Mouse (Mus musculus) hindbrain, embryonic 10.5 days (tissue): ENCODE measurements at regions not wholly inside any gene's neighbourhood (a gene's known extent, or its start where the extent isn't known, plus 50 kb on each side); places are given as distances from the start of the nearest gene placed in this dataset.
"Not testable (repeated sequence)": the region's sequence is repeated elsewhere in the genome, so short reads cannot be mapped to it uniquely, and the experiment has no call there.

Source experiments
- DNase-seq: peaks from one replicate; pipeline ENCODE4 v3.0.0-alpha.2; 2017; ENCODE audit warnings: low spot score
- H3K27ac ChIP-seq: fragments of 300-500 bp; sonication (generic); 2 replicates; pipeline ENCODE4 v1.5.1; 2016; ENCODE audit warnings: mild to moderate bottlenecking, moderate library complexity
- H3K27me3 ChIP-seq: fragments of 300-500 bp; sonication (generic); 2 replicates; pipeline ENCODE4 v1.6.1; 2016; ENCODE audit warnings: mild to moderate bottlenecking; ENCODE audit not compliant: poor library complexity, insufficient read depth, severe bottlenecking
- H3K36me3 ChIP-seq: fragments of 300-500 bp; sonication (generic); 2 replicates; pipeline ENCODE4 v1.6.1; 2016; ENCODE audit warnings: mild to moderate bottlenecking, moderate library complexity
- H3K4me1 ChIP-seq: fragments of 300-500 bp; sonication (generic); replicated peaks from 2 replicates; pipeline ENCODE4 v1.6.1; 2016; ENCODE audit warnings: mild to moderate bottlenecking
- H3K4me3 ChIP-seq: fragments of 300-500 bp; sonication (generic); 2 replicates; pipeline ENCODE4 v1.5.1; 2016; ENCODE audit warnings: mild to moderate bottlenecking, moderate library complexity
- H3K9me3 ChIP-seq: fragments of 300-500 bp; sonication (generic); 2 replicates; pipeline ENCODE4 v1.6.1; 2016; ENCODE audit warnings: mild to moderate bottlenecking, moderate library complexity
- WGBS: fragments of 180-500 bp; shearing (Covaris S2); methylation state at CpG from one replicate; pipeline ENCODE4 v1.1.7; 2016; 5-methylcytosine and 5-hydroxymethylcytosine counted together

DNA sequence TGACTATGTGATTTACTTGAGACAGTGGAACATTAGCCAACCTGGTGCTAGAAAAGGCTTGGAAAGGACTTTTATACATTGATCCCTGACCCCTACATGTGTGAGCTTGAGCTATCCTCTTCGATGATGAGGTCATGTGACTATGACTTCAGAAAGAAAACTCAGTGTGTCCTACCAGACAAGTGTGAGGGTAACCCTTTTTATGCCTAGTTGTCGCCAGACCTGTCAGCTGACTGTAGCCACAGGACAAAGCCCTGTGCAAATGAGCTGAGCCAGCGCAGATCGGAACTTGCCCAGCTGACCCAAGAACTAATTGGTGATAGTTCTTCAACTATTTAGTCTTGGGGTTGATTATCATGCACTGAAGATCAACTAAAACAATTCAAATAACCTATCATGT lies 269.5 kb downstream of the Cyp26b1 start:
- 91% methylated on average over 4 of the region's 4 CpGs for WGBS
- H3K27me3 ChIP-seq: 0 out of 2 replicates have a peak, but pooled peaks cover 17% of the 10 kb centered on the region
- no peak overlapping the region for H3K4me3 ChIP-seq

DNA sequence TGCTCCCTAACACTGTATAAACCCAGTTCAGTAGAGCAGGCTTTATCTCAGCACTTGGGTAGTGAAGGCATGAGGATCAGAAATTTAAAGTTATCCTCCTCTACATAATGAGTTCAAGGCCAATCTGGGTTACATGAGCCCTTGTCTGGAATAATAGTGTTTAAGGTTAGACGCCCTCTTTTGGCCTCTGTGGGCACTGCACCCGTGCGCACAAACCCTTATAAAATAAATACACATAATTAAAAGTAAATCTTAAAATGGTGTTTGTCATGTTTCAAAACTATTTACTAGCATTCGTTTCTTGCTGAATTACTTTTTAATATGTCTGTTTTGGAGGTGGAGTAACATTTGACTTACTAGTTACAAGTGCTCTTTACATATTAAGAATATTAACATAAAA lies 271.2 kb downstream of the Cyp26b1 start:
- WGBS: 84% methylated on average over 4 of the region's 4 CpGs
- H3K4me1 ChIP-seq: peaks cover 8% of the 10 kb centered on the region; the same call in 1 of the 2 replicates
- DNase-seq: no peak
- H3K27me3 ChIP-seq: 0 out of 2 replicates have a peak, but pooled peaks cover 17% of the 10 kb centered on the region
- no peak overlapping the region for H3K4me3 ChIP-seq
- H3K36me3 ChIP-seq: no peaks in the 10 kb centered on the region
- no peaks in the 10 kb centered on the region for H3K9me3 ChIP-seq
- H3K27ac ChIP-seq: no peak overlapping the region

More for the DNA sequence above, 269.5 kb downstream of the Cyp26b1 start:
- no peak overlapping the region for H3K27ac ChIP-seq
- H3K4me1 ChIP-seq: peaks cover 9% of the 10 kb centered on the region
- H3K9me3 ChIP-seq: no peaks in the 10 kb centered on the region
- no peak for DNase-seq
- H3K36me3 ChIP-seq: no peaks in the 10 kb centered on the region

DNA sequence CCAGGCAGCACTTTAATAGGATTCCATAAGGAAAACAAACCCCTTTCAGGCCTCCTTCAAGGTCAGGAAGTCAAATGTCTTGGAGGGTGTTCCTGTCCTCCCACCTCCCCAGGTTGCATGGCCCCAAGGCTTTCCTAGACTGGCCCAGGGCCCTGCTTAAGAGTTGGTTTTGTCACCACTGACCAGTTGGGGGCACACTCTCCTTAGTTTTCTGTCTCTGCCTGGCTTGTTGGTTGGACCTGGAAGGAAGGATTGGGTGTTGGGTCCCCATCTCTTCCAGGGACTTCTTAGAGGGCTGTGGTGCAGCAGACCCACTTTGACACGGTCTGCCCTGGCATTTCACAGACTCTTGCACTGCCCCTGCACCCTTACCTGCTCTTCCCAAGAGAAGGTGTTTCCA lies 273.1 kb downstream of the Cyp26b1 start:
- H3K27me3 ChIP-seq: peaks cover 24% of the 10 kb centered on the region
- no peaks in the 10 kb centered on the region for H3K36me3 ChIP-seq
- no peak overlapping the region for H3K4me3 ChIP-seq
- H3K4me1 ChIP-seq: peaks cover 6% of the 10 kb centered on the region; the same call in 1 of the 2 replicates
- no peak for DNase-seq
- no peaks in the 10 kb centered on the region for H3K9me3 ChIP-seq
- H3K27ac ChIP-seq: no peak overlapping the region
- 57% methylated on average over 1 of the region's 1 CpGs for WGBS

DNA sequence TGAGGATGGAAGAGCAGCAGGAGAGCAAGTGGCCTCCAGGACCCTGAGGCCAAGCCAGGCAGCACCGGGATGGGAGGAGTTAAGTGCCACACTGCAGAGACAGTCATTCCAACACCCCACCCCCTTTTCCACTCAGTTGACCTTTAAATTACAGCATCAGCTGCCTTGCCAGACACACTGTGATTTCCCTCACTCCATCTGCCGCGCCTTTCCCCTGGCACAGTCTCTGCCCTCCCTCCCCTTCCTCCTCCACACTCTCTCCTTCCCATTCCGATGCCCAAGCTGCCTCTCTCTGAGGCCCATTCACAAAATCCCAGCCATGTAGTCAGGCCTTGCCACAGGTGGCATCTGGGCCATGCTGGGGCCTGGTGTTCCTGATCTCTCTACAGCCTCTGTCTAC lies 274.9 kb downstream of the Cyp26b1 start:
- Histone ChIP-seq H3K27ac (no peak overlapping the region), H3K36me3 (no peaks in the 10 kb centered on the region), H3K4me1 (peaks cover 22% of the 10 kb centered on the region), H3K27me3 (peaks cover 40% of the 10 kb centered on the region), H3K9me3 (no peaks in the 10 kb centered on the region), H3K4me3 (no peak overlapping the region)
- no peak for DNase-seq
- 54% methylated on average over 4 of the region's 4 CpGs for WGBS

DNA sequence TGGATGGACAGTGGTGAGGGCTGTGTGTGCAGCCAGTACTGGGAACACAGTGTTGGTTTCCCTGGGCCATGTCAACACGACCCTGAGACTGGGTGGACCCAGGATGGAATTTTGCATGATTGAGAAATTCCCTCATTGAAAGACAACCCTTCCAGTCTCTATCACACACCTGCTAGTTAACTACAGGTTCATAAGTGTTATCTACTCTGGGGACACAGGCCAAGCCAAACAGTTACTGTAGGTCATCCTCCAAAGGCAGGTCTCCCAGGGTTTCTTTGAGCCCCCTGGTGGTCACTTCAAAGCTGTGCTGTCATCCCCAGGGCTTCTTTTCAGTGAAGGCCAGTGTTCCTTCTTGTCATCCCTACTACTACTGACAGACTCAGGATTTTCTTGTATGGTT lies 276.7 kb downstream of the Cyp26b1 start:
- H3K27me3 ChIP-seq: peaks cover 48% of the 10 kb centered on the region
- DNase-seq: no peak
- H3K27ac ChIP-seq: no peak overlapping the region
- H3K4me3 ChIP-seq: no peak overlapping the region
- H3K36me3 ChIP-seq: no peaks in the 10 kb centered on the region
- WGBS: 82% methylated on average over 1 of the region's 1 CpGs
- H3K4me1 ChIP-seq: peaks cover 33% of the 10 kb centered on the region
- no peaks in the 10 kb centered on the region for H3K9me3 ChIP-seq

DNA sequence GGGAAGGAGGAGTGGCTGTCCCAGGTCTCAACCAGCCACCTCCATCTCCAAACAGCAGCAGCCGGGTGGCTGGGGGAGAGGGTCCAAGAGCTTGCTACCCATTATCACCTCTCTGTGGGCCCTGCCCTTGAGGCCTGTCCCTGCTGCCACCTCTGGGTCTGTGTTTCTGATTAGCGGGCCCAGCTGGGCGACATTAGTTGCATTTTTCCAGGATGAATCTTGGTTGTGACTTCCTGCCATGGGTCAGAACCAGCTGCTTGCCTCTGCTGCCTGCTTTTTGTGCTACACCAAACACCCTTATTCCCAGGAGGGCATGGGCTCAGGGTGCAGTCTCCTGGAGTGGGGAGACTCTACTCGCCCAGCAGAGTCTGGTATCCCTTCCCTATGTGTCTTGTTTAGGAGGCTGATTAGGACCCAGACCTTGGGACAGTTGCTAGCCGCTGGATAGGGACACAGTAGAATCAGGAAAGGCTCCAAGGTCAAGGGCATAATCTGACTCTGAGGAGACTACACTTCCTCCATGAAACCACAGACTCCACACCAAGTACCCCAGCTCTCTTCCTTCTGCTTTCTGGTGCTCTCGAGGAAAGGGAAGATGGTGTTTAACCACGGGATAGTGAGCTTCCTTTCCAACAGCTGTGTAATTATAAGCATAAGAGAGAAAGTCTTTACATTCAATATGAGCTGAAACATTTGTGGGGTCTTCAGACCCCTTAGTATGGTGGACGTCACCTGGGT lies 278.4 kb downstream of the Cyp26b1 start:
- Histone ChIP-seq H3K27ac (0 out of 2 replicates have a peak overlapping the region, but pooled peaks have one; percentile 23), H3K4me1 (peaks cover 48% of the 10 kb centered on the region), H3K36me3 (no peaks in the 10 kb centered on the region), H3K9me3 (no peaks in the 10 kb centered on the region), H3K27me3 (peaks cover 42% of the 10 kb centered on the region), H3K4me3 (no peak overlapping the region)
- DNase-seq: no peak
- WGBS: 81% methylated on average over 8 of the region's 8 CpGs

DNA sequence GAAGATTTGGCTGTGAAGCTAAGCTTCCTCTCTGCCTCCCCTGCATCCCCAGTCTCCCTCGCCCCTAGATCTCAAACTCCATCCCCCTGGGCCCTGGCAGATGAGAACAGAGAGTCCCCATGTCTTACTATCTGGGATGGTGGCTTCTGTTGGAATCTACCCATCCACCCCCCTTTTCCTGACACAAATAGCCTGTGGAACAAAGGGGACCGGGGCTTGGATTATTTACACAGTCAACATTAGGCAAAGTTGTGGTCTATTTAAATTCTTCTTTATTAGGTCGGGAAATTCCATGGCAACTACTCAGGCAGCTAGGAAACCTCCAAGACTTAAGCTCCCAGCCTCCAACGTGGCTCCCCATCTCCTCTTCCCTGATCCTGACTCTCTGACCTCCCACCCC lies 279.9 kb downstream of the Cyp26b1 start:
- Histone ChIP-seq H3K27me3 (peaks cover 42% of the 10 kb centered on the region), H3K27ac (no peak overlapping the region), H3K9me3 (no peaks in the 10 kb centered on the region), H3K4me1 (peaks cover 48% of the 10 kb centered on the region), H3K36me3 (no peaks in the 10 kb centered on the region), H3K4me3 (no peak overlapping the region)
- 25% methylated on average over 4 of the region's 4 CpGs for WGBS
- no peak for DNase-seq

DNA sequence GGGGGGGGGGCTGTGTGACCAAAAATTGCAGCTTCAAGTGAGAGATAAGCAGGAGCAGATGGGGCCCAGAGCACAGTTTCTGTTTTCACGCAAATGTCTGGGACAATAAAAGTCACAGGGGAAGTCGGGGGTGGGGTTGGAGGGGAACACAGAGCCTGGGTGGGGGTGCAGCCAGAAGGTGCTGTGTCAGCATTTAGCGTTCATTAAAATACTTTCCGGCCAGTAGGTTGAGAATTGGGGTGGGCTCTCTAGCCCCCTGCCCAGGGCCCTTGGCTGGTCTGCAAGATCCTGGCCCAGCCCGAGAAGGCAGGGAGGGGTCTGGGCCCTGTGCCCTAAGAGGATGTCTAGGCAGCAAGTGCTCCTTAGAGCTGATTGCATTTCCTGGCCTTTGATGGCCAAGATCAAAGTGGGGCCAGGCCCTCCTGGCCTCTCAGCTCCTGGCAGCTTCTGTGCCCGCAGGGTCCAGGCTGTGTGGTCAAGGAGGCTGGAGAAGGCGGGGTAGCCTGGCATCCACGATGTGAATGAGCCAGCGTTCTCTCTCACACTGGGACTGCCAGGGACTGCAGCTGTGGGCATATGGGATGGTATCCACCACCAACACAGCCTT lies 283.0 kb downstream of the Cyp26b1 start:
- Histone ChIP-seq H3K4me3 (no peak overlapping the region), H3K27ac (no peak overlapping the region), H3K36me3 (no peaks in the 10 kb centered on the region), H3K4me1 (peaks cover 44% of the 10 kb centered on the region), H3K27me3 (peaks cover 35% of the 10 kb centered on the region), H3K9me3 (no peaks in the 10 kb centered on the region)
- DNase-seq: no peak
- 73% methylated on average over 9 of the region's 9 CpGs for WGBS

DNA sequence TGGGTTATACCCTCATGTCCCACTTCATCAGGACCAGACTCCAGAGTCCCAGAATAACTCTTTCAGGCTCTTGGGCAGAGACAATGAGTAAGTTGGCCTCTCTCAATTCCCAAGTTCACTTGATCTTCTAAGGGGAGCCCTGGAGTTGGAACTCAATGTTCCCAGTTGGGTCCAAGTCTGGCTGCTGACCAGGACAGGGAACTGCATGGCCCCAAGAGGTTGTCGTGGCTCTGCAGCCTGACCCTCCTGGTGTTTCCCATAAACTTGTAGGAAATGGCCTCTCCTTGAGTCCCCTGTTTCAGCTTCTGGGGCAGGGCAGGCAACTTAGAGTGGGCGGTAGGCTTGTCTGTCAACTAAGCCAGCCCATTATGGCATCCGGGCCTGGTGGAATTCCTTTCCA lies 286.2 kb downstream of the Cyp26b1 start:
- Histone ChIP-seq H3K4me1 (peaks cover 18% of the 10 kb centered on the region), H3K36me3 (no peaks in the 10 kb centered on the region), H3K9me3 (no peaks in the 10 kb centered on the region), H3K27me3 (peaks cover 19% of the 10 kb centered on the region; the same call in 1 of the 2 replicates), H3K4me3 (no peak overlapping the region), H3K27ac (no peak overlapping the region)
- DNase-seq: no peak
- WGBS: 77% methylated on average over 3 of the region's 3 CpGs

DNA sequence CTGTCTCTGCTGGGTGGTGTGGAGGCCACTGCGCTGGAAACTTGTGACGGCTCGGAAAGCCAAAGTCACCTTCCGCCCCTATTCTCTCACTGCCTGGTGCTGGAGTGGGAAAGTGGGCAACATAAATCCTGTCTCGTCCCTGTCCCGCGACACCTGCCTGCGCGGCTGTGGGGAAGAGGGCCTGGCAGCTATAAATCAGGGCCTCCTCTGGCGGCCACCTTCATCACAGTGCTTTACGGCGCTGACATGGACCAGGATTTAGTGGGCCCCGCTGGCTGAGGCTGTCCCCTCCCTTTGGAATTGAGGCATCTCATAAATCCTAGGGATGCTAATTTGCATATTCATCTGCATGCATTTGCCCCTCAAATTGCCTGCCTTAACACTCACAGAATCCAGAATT lies 287.1 kb downstream of the Cyp26b1 start:
- WGBS: 89% methylated on average over 13 of the region's 13 CpGs
- no peak for DNase-seq

DNA sequence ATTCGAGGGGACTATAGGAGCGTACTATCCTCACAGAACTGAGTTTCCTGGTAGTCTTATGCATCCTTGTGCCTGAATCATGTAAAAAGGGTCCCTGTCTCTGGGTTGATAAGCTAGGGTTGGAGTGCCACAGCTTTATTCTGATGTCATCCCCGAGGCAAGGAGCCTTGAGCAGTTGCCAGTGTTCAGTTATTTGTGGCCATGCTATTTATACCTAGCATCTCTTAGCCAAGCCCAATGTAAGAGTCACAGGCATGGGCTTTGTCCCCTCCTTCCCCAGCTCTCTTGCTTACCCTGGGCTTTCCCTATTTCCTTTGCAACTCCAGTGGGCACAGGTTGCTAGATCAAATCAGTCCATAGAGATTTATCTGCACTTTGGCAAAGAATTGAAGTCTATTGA lies 288.6 kb downstream of the Cyp26b1 start:
- 91% methylated on average over 3 of the region's 3 CpGs for WGBS
- no peak for DNase-seq
- Histone ChIP-seq H3K4me1 (no peaks in the 10 kb centered on the region; the same call in 1 of the 2 replicates), H3K4me3 (no peak overlapping the region), H3K9me3 (no peaks in the 10 kb centered on the region), H3K27me3 (0 out of 2 replicates have a peak, but pooled peaks cover 9% of the 10 kb centered on the region), H3K36me3 (no peaks in the 10 kb centered on the region), H3K27ac (no peak overlapping the region)

More for the DNA sequence above, 287.1 kb downstream of the Cyp26b1 start:
- no peaks in the 10 kb centered on the region for H3K9me3 ChIP-seq
- no peaks in the 10 kb centered on the region for H3K36me3 ChIP-seq
- 0 out of 2 replicates have a peak, but pooled peaks cover 9% of the 10 kb centered on the region for H3K27me3 ChIP-seq
- no peak overlapping the region for H3K4me3 ChIP-seq
- no peak overlapping the region for H3K27ac ChIP-seq
- peaks cover 13% of the 10 kb centered on the region for H3K4me1 ChIP-seq

DNA sequence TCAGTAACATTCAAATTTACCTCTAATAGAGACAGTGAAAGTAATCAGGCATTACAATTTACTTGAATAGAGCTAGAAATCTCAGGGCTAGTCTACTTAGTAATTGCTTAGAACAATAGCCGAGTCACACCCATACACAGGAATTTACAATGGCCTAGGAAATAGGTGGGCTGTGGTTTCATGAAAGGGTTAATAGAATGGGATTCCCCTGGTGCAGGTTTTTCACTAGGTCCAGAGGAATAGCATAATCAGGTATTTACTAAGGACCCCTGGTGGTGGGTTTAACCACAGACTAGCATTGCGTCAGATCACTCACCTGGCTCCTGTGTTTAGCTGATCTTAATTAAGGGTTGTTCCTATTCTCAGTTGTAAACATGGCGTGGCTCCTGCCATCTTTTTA lies 290.8 kb downstream of the Cyp26b1 start:
- not testable (repeated sequence) for H3K9me3 ChIP-seq, H3K27ac ChIP-seq, H3K36me3 ChIP-seq, DNase-seq, H3K4me1 ChIP-seq, H3K27me3 ChIP-seq, H3K4me3 ChIP-seq
- 85% methylated on average over 3 of the region's 3 CpGs for WGBS

DNA sequence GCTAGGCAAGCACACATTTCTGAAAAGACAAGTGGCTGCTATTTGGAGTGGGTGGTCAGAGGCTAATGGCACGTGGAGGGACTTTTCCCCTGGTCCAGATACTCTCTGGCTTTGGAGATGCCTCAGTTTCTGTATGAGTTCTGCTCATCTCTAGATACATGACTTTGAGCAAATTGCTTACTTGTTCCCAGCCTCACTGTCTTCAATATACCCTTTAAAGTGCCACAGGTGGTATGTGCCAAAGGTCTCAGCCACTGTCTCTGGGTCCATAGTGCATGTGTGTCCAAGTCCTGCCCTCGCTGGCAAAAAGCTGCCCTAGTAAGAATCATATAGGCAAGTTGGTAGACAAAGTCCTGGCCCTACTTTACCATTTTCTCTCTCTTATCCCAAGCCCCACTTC lies 291.5 kb downstream of the Dysf start:
- DNase-seq: no peak
- Histone ChIP-seq H3K36me3 (no peaks in the 10 kb centered on the region), H3K4me3 (no peak overlapping the region), H3K27me3 (0 out of 2 replicates have a peak, but pooled peaks cover 3% of the 10 kb centered on the region), H3K9me3 (no peaks in the 10 kb centered on the region), H3K27ac (no peak overlapping the region), H3K4me1 (peaks cover 8% of the 10 kb centered on the region; the same call in 1 of the 2 replicates)
- 86% methylated on average over 2 of the region's 2 CpGs for WGBS
